Comparison of ENCODE assay signal across 8 mouse cellular contexts in the genomic region with DNA sequence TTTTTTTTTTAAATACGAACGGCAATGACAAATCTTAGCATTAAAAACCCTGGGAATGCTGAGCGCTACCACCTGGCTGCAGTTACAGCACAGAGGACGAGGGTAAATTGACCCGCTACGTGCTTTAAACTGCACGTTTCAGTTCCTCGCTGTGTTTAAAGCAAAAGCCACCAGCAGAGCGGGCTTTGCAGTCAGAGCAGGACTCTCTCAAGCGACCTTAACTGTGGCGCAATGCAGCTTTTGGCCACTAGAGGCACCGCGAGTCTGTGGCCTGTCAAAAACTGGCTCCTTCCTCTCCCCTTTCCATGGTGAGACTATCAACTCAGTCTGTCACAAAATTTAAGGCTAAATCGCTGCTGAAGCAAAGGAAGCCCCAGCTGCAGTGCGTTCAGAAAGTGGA. TPM values are rescaled to one million over a fixed set of nuclear protein-coding genes. Genes with fewer than 3 reads are reported as not detected.
DNase-seq lines count a peak whose midpoint lies in the region; ATAC-seq and TF ChIP-seq lines count a peak whose summit lies in the region.

No protein-coding gene starts in this region.

- in situ Hi-C loops in ES-E14 (cut with MboI; ENCODE audit: low sequenced_read_pairs in 2 of 2, unreplicated experiment in 2 of 2), result no loop called here

- peak overlapping the region in 1 of 2 experiments; percentile 18; a peak in 1 of 4 replicates for H3K4me3 ChIP-seq in ES-E14 (ENCODE audit: insufficient read depth in 1 of 2, low read depth in 1 of 2, low read length in 2 of 2, poor library complexity in 1 of 2, severe bottlenecking in 1 of 2)
- peak overlapping the region; percentile 34 for H3K4me3 ChIP-seq in forebrain, embryonic 16.5 days (replicated peaks; ENCODE audit: low read length)
- H3K4me3 ChIP-seq in liver, embryonic 15.5 days (replicated peaks), result peak overlapping the region; percentile 30
- peak overlapping the region; percentile 26; the same call in 1 of the 2 replicates for H3K4me3 ChIP-seq in neural tube, embryonic 14.5 days (ENCODE audit: low read depth, low read length)

- 1% methylated on average over 15 of the region's 15 CpGs for WGBS in forebrain, embryonic 16.5 days
- WGBS in large intestine, adult 2 months, result under 1% methylated on average over 15 of the region's 15 CpGs
- under 1% methylated on average over 15 of the region's 15 CpGs for WGBS in liver, embryonic 15.5 days (ENCODE audit: insufficient replicate concordance)
- WGBS in neural tube, embryonic 14.5 days, result under 1% methylated on average over 15 of the region's 15 CpGs

- H3K9ac ChIP-seq in ES-E14 (ENCODE audit: insufficient read depth, low read depth, low read length, poor library complexity, severe bottlenecking), result no peak overlapping the region
- H3K9ac ChIP-seq in forebrain, embryonic 16.5 days (replicated peaks; ENCODE audit: low read depth, low read length), result no peak overlapping the region
- no peak overlapping the region for H3K9ac ChIP-seq in liver, embryonic 15.5 days
- no peak overlapping the region for H3K9ac ChIP-seq in neural tube, embryonic 14.5 days (replicated peaks; ENCODE audit: low read depth, low read length)

- no peaks in the 10 kb centered on the region for H3K27me3 ChIP-seq in forebrain, embryonic 16.5 days (replicated peaks; ENCODE audit: control insufficient read depth, insufficient read depth, low read length)
- peaks cover 63% of the 10 kb centered on the region for H3K27me3 ChIP-seq in liver, embryonic 15.5 days
- no peaks in the 10 kb centered on the region for H3K27me3 ChIP-seq in neural tube, embryonic 14.5 days (ENCODE audit: control insufficient read depth, insufficient read depth, low read length)

- peaks cover 3 to 4% of the 10 kb centered on the region in 2 experiments; a peak in 2 of 4 replicates for H3K4me1 ChIP-seq in ES-E14 (ENCODE audit: control insufficient read depth in 2 of 2, insufficient read depth in 2 of 2, low read length in 2 of 2, poor library complexity in 1 of 2)
- H3K4me1 ChIP-seq in forebrain, embryonic 16.5 days (replicated peaks; ENCODE audit: control insufficient read depth, insufficient read depth, low read length), result peaks cover 18% of the 10 kb centered on the region
- H3K4me1 ChIP-seq in liver, embryonic 15.5 days (replicated peaks), result no peaks in the 10 kb centered on the region; the same call in 1 of the 2 replicates
- 0 out of 2 replicates have a peak, but pooled peaks cover 9% of the 10 kb centered on the region for H3K4me1 ChIP-seq in neural tube, embryonic 14.5 days (ENCODE audit: control insufficient read depth, insufficient read depth, low read length)

- H3K27ac ChIP-seq in ES-E14 (ENCODE audit: insufficient read depth, low read depth, low read length, poor library complexity, severe bottlenecking), result no peak overlapping the region
- H3K27ac ChIP-seq in forebrain, embryonic 16.5 days (ENCODE audit: low read length), result 0 out of 2 replicates have a peak overlapping the region, but pooled peaks have one; percentile 16
- no peak overlapping the region for H3K27ac ChIP-seq in liver, embryonic 15.5 days (replicated peaks)
- H3K27ac ChIP-seq in neural tube, embryonic 14.5 days (ENCODE audit: low read depth, low read length), result peak overlapping the region; percentile 23; the same call in 1 of the 2 replicates

- intact Hi-C loops in heart, postnatal 14 days (cut with DNase I), result loop anchor here (2.0 to 5.0 kb wide), 8 partner anchors 101 to 558 kb away; no protein-coding TSS in a partner anchor

- peak overlapping the region; percentile 81 for H3K4me2 ChIP-seq in forebrain, embryonic 16.5 days (ENCODE audit: low read length)
- H3K4me2 ChIP-seq in liver, embryonic 15.5 days, result peak overlapping the region; percentile 68
- peak overlapping the region; percentile 87 for H3K4me2 ChIP-seq in neural tube, embryonic 14.5 days (ENCODE audit: low read depth, low read length)

- no peaks in the 10 kb centered on the region for H3K36me3 ChIP-seq in ES-E14 (ENCODE audit: control insufficient read depth, insufficient read depth, low read length, poor library complexity, severe bottlenecking)
- H3K36me3 ChIP-seq in forebrain, embryonic 16.5 days (ENCODE audit: control insufficient read depth, insufficient read depth), result no peaks in the 10 kb centered on the region
- H3K36me3 ChIP-seq in liver, embryonic 15.5 days (replicated peaks), result no peaks in the 10 kb centered on the region
- H3K36me3 ChIP-seq in neural tube, embryonic 14.5 days (ENCODE audit: control insufficient read depth, insufficient read depth, low read length), result no peaks in the 10 kb centered on the region

- no peaks in the 10 kb centered on the region for H3K9me3 ChIP-seq in ES-E14 (ENCODE audit: control insufficient read depth, insufficient read depth, low read depth, low read length)
- H3K9me3 ChIP-seq in forebrain, embryonic 16.5 days (ENCODE audit: control insufficient read depth, low read length), result 0 out of 2 replicates have a peak, but pooled peaks cover 2% of the 10 kb centered on the region
- no peaks in the 10 kb centered on the region for H3K9me3 ChIP-seq in liver, embryonic 15.5 days (replicated peaks)
- no peaks in the 10 kb centered on the region for H3K9me3 ChIP-seq in neural tube, embryonic 14.5 days (ENCODE audit: control insufficient read depth, low read length)

- peak; percentile 89 for DNase-seq in ES-E14 (ENCODE audit: low read depth, low spot score)
- peak; percentile 42 for DNase-seq in cerebellum, adult 11-12 months
- peak; percentile 94 to 97 for DNase-seq in heart, postnatal 14 days
- DNase-seq in large intestine, adult 2 months (ENCODE audit: low read depth, low spot score), result peak; percentile 65
- DNase-seq in thymus, adult 18-20 months, result peak; percentile 13 to 18

- ATAC-seq in forebrain, embryonic 16.5 days, result peak; percentile 1; the same call in 1 of the 2 replicates
- ATAC-seq in liver, embryonic 15.5 days (ENCODE audit: insufficient read depth), result no peak
- no peak for ATAC-seq in neural tube, embryonic 14.5 days (ENCODE audit: low read depth)

TF ChIP-seq in ES-E14, 5 proteins besides CTCF, POLR2A, EP300 and RAD21:
- no peak for TF ChIP-seq HCFC1 (IDR thresholded peaks at IDR 0.05; ENCODE audit: borderline replicate concordance, insufficient read depth, low read length)
- TF ChIP-seq ZC3H11A (IDR thresholded peaks at IDR 0.05; ENCODE audit: borderline replicate concordance, low read depth, low read length), result peak; percentile 38; the same call in 1 of the 2 replicates
- TF ChIP-seq ZNF384 (IDR thresholded peaks at IDR 0.05; ENCODE audit: low read depth, low read length), result 0 out of 2 replicates have a peak, but pooled peaks have one; percentile 43

RNA-seq across cellular contexts. Expression of a gene that starts 1.3 kb away (rescaled TPM):
- total RNA-seq in ES-E14 (2012; rRNA removed), result 1.9 and 3.0 TPM in 2 replicates
- polyA plus RNA-seq in forebrain, embryonic 16.5 days (2015; fragmentation: Nextera tagmentation; extraction: Ambion mirVana), result 18.8 and 26.2 TPM in 2 replicates
- 10 to 100 TPM; 56.7 to 60.4 TPM for total RNA-seq in heart, postnatal 14 days (2021)
- 15.3 and 18.2 TPM in 2 replicates for polyA plus RNA-seq in large intestine, adult 2 months (2012; rRNA removed)
- polyA plus RNA-seq in liver, embryonic 15.5 days (2015; fragmentation: Nextera tagmentation; extraction: Ambion mirVana), result 3.2 and 3.5 TPM in 2 replicates
- polyA plus RNA-seq in neural tube, embryonic 14.5 days (2014; fragmentation: Nextera tagmentation; extraction: Ambion mirVana), result 11.5 and 15.7 TPM in 2 replicates

Comparison
In these comparisons a context has a peak if more than half of its experiments do, and no peak if none do; other contexts are left out.
1. DNase-seq: peak in every context shown above with its lines; median percentile 96 in heart, postnatal 14 days; 89 in ES-E14; 65 in large intestine, adult 2 months; 42 in cerebellum, adult 11-12 months; 16 in thymus, adult 18-20 months.
2. H3K27ac ChIP-seq: peak in forebrain, embryonic 16.5 days (single experiment) and neural tube, embryonic 14.5 days (single experiment); none in ES-E14 (single experiment) and liver, embryonic 15.5 days (single experiment).
3. Peak in every context shown above with its lines, with median percentiles within 50 percentile points of each other: H3K4me2 ChIP-seq.